Mouse (Mus musculus) adrenal gland, postnatal 10 days (tissue): Measurements from ENCODE around the gene Dnajb11. TPM values are rescaled to one million over a fixed set of nuclear protein-coding genes. Genes with fewer than 3 reads are reported as not detected.

Source experiments
- DNase-seq: peaks from one replicate; pipeline ENCODE4 v3.0.0; 2021; ENCODE audit warnings: mixed read lengths
- total RNA-seq, 2 experiments: library from RNA; stranded (reverse); gene quantifications; 2 replicates each; pipeline ENCODE4 v1.2.3; 2021

Gene Dnajb11
- total RNA-seq, 2 experiments from 2014 or later: 59.9 to 65.8 TPM

GRCm38 (mm10) chr16:22881487-22881886 is 23.8 kb downstream of the Dnajb11 start:
- no peak for DNase-seq

- no peak for DNase-seq
These were observed 25.8 kb downstream of the Dnajb11 start for GRCm38 (mm10) chr16:22883441-22883840.

GRCm38 (mm10) chr16:22885356-22885755 is 27.7 kb downstream of the Dnajb11 start:
- no peak for DNase-seq

- no peak for DNase-seq
These were observed 29.1 kb downstream of the Dnajb11 start for GRCm38 (mm10) chr16:22886726-22887125.

GRCm38 (mm10) chr16:22888835-22889234 is 31.2 kb downstream of the Dnajb11 start:
- no peak for DNase-seq

- no peak for DNase-seq
These were observed 32.1 kb downstream of the Dnajb11 start for GRCm38 (mm10) chr16:22889716-22890115.

- DNase-seq: no peak
These were observed 33.3 kb downstream of the Dnajb11 start, which contains the start of gene Ahsg for GRCm38 (mm10) chr16:22890683-22891510. Gene Ahsg, plus strand, starts transcription at chr16:22891277.

- DNase-seq: no peak
These were observed 34.1 kb downstream of the Dnajb11 start for GRCm38 (mm10) chr16:22891733-22892154.

- DNase-seq: no peak
These were observed 36.5 kb downstream of the Dnajb11 start for GRCm38 (mm10) chr16:22894095-22894494.

GRCm38 (mm10) chr16:22896618-22897017 is 39.0 kb downstream of the Dnajb11 start:
- DNase-seq: peak; percentile 66

- no peak for DNase-seq
These were observed 41.7 kb downstream of the Dnajb11 start for GRCm38 (mm10) chr16:22899346-22899745.

- no peak for DNase-seq
These were observed 42.4 kb downstream of the Dnajb11 start for GRCm38 (mm10) chr16:22899866-22900570.

GRCm38 (mm10) chr16:22901326-22901725 is 43.7 kb downstream of the Dnajb11 start:
- no peak for DNase-seq

GRCm38 (mm10) chr16:22909290-22909689 is 51.6 kb downstream of the Dnajb11 start:
- DNase-seq: no peak

- DNase-seq: no peak
These were observed 54.3 kb downstream of the Dnajb11 start for GRCm38 (mm10) chr16:22911986-22912385.

- no peak for DNase-seq
These were observed 55.2 kb downstream of the Dnajb11 start for GRCm38 (mm10) chr16:22912886-22913285.

- no peak for DNase-seq
These were observed 56.6 kb downstream of the Dnajb11 start for GRCm38 (mm10) chr16:22914276-22914675.

GRCm38 (mm10) chr16:22918034-22918433 is 60.4 kb downstream of the Dnajb11 start, which contains the start of gene Fetub:
Gene Fetub, plus strand, starts transcription at chr16:22918334.
- no peak for DNase-seq

GRCm38 (mm10) chr16:22918664-22919312 is 61.1 kb downstream of the Dnajb11 start:
- DNase-seq: no peak

- peak; percentile 71 for DNase-seq
These were observed 62.6 kb downstream of the Dnajb11 start for GRCm38 (mm10) chr16:22919971-22920854.

GRCm38 (mm10) chr16:22921761-22922160 is 64.1 kb downstream of the Dnajb11 start:
- no peak for DNase-seq

GRCm38 (mm10) chr16:22922433-22922832 is 64.8 kb downstream of the Dnajb11 start:
- DNase-seq: no peak
